Mouse (Mus musculus) megakaryocyte, embryonic 14.5 days (primary cell): ENCODE measurements around the gene Pcdh9.

Experiments used
- FLI1 ChIP-seq: IDR thresholded peaks from 2 replicates; pipeline ENCODE4 v1.6.1; 2012; ENCODE audit warnings: low read length, inconsistent platforms, mixed read lengths
- GATA1 ChIP-seq: IDR thresholded peaks from 3 replicates; pipeline ENCODE4 v1.6.1; 2012; ENCODE audit warnings: mixed read lengths, low read length, inconsistent platforms, borderline replicate concordance

DNA sequence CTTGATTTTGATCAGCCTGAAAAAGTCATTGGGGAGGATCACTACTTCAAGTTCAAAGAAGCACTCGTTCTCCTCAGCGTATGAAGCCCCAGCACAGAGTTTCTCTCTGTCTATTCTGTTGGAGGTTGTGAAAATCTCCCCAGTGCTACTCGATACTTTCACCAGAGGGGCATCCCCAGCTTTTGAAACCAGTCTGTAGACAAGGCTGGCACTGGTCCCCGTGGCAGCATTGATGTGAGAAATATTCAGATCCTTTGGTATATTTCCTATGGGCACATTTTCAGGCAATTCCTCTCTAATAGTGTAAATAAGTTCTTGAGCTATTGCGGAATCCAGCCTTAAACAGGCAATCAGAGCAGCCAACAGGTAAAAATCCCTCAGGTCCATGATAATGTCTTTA lies 2.1 kb downstream of the Pcdh9 start:
- TF ChIP-seq GATA1 (no peak), FLI1 (no peak)
